Mouse (Mus musculus): ENCODE data around the gene Slc9b1.

- no peak for TF ChIP-seq CTCF (IDR thresholded peaks at IDR 0.05; ENCODE audit: borderline replicate concordance, insufficient read depth, low read depth, low read length)
- no peak for TF ChIP-seq POLR2A (IDR thresholded peaks at IDR 0.05; ENCODE audit: borderline replicate concordance, insufficient read depth, low read length)
These were observed 49.3 kb upstream of the Slc9b1 start for GRCm38 (mm10) chr3:135298560-135298959.
